Mouse (Mus musculus) hindbrain, embryonic 11.5 days (tissue): ENCODE results near the gene Mtg2. TPM values are rescaled to one million over a fixed set of nuclear protein-coding genes. Genes with fewer than 3 reads are reported as not detected.

Experiments used
- ATAC-seq: fragments of 200-750 bp; cut with Nextera tagmentation; 2 replicates; pipeline ENCODE4 v1.8.0; 2017; ENCODE audit warnings: mild to moderate bottlenecking, moderate TSS enrichment, moderate library complexity; ENCODE audit not compliant: low FRiP score
- DNase-seq: peaks from one replicate; pipeline ENCODE4 v3.0.0-alpha.2; 2015; ENCODE audit warnings: low spot score
- H3K27ac ChIP-seq: fragments of 300-500 bp; sonication (generic); 2 replicates; pipeline ENCODE4 v1.5.1; 2014; ENCODE audit warnings: mild to moderate bottlenecking, low read depth, low read length
- H3K27me3 ChIP-seq: fragments of 300-500 bp; sonication (generic); 2 replicates; pipeline ENCODE4 v1.6.1; 2014; ENCODE audit warnings: mild to moderate bottlenecking, low read length, moderate library complexity, mixed read lengths; ENCODE audit not compliant: control insufficient read depth, insufficient read depth
- H3K36me3 ChIP-seq: fragments of 300-500 bp; sonication (generic); 2 replicates; pipeline ENCODE4 v1.6.1; 2014; ENCODE audit warnings: mild to moderate bottlenecking, low read length, moderate library complexity, mixed read lengths; ENCODE audit not compliant: control insufficient read depth, insufficient read depth
- H3K4me1 ChIP-seq: fragments of 300-500 bp; sonication (generic); replicated peaks from 2 replicates; pipeline ENCODE4 v1.6.1; 2014; ENCODE audit warnings: low read length, mixed read lengths; ENCODE audit not compliant: control insufficient read depth, insufficient read depth
- H3K4me2 ChIP-seq: fragments of 300-500 bp; sonication (generic); replicated peaks from 2 replicates; pipeline ENCODE4 v1.6.1; 2014; ENCODE audit warnings: mild to moderate bottlenecking, low read depth, low read length
- H3K4me3 ChIP-seq: fragments of 300-500 bp; sonication (generic); 2 replicates; pipeline ENCODE4 v1.5.1; 2014; ENCODE audit warnings: low read depth, low read length
- H3K9ac ChIP-seq: fragments of 300-500 bp; sonication (generic); 2 replicates; pipeline ENCODE4 v1.6.1; 2014; ENCODE audit warnings: low read depth, low read length
- H3K9me3 ChIP-seq: fragments of 300-500 bp; sonication (generic); 2 replicates; pipeline ENCODE4 v1.6.1; 2016; ENCODE audit warnings: low read length; ENCODE audit not compliant: control insufficient read depth
- whole genome bisulfite sequencing: fragments of 180-500 bp; shearing (Covaris S2); extraction: QIAGEN DNeasy Blood & Tissue Kit; methylation state at CpG from one replicate; pipeline ENCODE4 v1.1.7; 2014; 5-methylcytosine and 5-hydroxymethylcytosine counted together
- polyA plus RNA-seq: library from polyadenylated mRNA; unstranded; fragments of >200 nt; fragmentation: Nextera tagmentation; extraction: Ambion mirVana; gene quantifications from 2 replicates; pipeline ENCODE4 v1.2.1, GENCODE M21; 2014

Mtg2 gene
- polyA plus RNA-seq, 1 experiment from 2014 or later, result 31.5 TPM

GRCm38 (mm10) chr2:180095711-180096110, 25.3 kb downstream of the Mtg2 start:
- DNase-seq (no peak), ATAC-seq (no peak)
- WGBS, result 26% methylated on average over 5 of the region's 5 CpGs
- Histone ChIP-seq H3K36me3 (no peaks in the 10 kb centered on the region), H3K4me2 (no peak overlapping the region), H3K27me3 (peaks cover 11% of the 10 kb centered on the region), H3K4me3 (no peak overlapping the region), H3K9me3 (no peaks in the 10 kb centered on the region), H3K27ac (no peak overlapping the region), H3K9ac (no peak overlapping the region), H3K4me1 (0 out of 2 replicates have a peak, but pooled peaks cover 5% of the 10 kb centered on the region)

- no peaks in the 10 kb centered on the region for H3K36me3 ChIP-seq
- 57% methylated on average over 3 of the region's 3 CpGs for WGBS
- H3K9ac ChIP-seq, result no peak overlapping the region
- H3K27ac ChIP-seq, result no peak overlapping the region
- peaks cover 23% of the 10 kb centered on the region for H3K27me3 ChIP-seq
- no peak for DNase-seq
- no peak overlapping the region for H3K4me2 ChIP-seq
- no peak for ATAC-seq
- H3K4me3 ChIP-seq, result no peak overlapping the region
- no peaks in the 10 kb centered on the region for H3K9me3 ChIP-seq
- 0 out of 2 replicates have a peak, but pooled peaks cover 5% of the 10 kb centered on the region for H3K4me1 ChIP-seq
These were observed 27.2 kb downstream of the Mtg2 start for GRCm38 (mm10) chr2:180097585-180097984.

- peaks cover 28% of the 10 kb centered on the region for H3K27me3 ChIP-seq
- H3K27ac ChIP-seq, result no peak overlapping the region
- WGBS, result 42% methylated on average over 5 of the region's 5 CpGs
- no peaks in the 10 kb centered on the region for H3K9me3 ChIP-seq
- H3K4me3 ChIP-seq, result no peak overlapping the region
- no peak overlapping the region for H3K4me2 ChIP-seq
- H3K4me1 ChIP-seq, result 0 out of 2 replicates have a peak, but pooled peaks cover 9% of the 10 kb centered on the region
- no peak for DNase-seq
- no peak; the same call in 1 of the 2 replicates for ATAC-seq
- H3K36me3 ChIP-seq, result no peaks in the 10 kb centered on the region
- no peak overlapping the region for H3K9ac ChIP-seq
These were observed 27.8 kb downstream of the Mtg2 start for GRCm38 (mm10) chr2:180098167-180098566.

- Histone ChIP-seq H3K9me3 (no peaks in the 10 kb centered on the region), H3K27ac (no peak overlapping the region), H3K4me1 (peaks cover 10% of the 10 kb centered on the region; the same call in 1 of the 2 replicates), H3K4me3 (no peak overlapping the region), H3K27me3 (peaks cover 40% of the 10 kb centered on the region), H3K4me2 (no peak overlapping the region), H3K36me3 (no peaks in the 10 kb centered on the region), H3K9ac (no peak overlapping the region)
- 7% methylated on average over 15 of the region's 15 CpGs for WGBS
- DNase-seq, result no peak
- no peak for ATAC-seq
These were observed 29.1 kb downstream of the Mtg2 start for GRCm38 (mm10) chr2:180099529-180099928.

DNA sequence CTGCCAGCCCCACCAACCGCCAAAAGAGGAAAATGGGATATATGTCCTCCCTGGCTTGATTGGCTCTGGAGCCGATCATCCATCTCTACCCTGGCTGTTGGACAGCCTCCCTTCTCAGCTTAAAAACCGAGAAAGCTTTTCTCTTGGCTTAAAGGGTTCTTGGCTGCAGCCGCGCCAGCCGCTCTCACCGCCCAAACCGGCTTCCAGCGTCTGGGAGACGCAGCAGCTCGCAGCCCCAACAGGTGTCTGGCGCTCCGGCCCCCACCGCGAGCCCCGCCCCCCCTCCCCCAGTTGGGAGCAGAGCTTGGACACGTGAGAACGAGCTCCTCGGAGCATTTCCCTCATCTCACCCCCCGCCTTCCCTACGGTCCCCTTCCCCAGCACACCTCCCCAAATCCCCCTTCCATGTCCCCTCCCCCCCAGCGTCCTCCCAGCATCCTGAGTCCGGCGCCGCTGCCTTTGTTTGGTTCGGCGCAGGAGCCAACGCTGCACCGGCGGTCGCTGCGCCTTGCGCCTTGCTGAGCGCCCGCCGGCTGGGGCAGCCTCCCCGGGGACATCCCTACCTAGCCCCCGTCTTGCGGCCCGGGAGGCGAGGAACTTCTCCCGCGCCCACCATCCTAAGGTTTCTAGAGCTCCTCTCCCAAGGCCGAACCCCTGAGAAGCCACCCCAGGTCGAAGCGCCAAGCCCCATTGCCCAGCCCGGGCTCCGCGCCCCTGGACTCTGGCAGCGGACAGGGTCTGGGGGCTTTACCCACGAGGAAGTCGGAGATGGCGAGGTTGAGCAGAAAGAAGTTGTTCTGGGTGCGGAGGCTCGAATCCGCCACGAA, 33.0 kb downstream of the Mtg2 start:
- Histone ChIP-seq H3K4me1 (peaks cover 17% of the 10 kb centered on the region), H3K4me2 (peak overlapping the region; percentile 96), H3K27ac (0 out of 2 replicates have a peak overlapping the region, but pooled peaks have one; percentile 7), H3K9me3 (no peaks in the 10 kb centered on the region), H3K27me3 (peaks cover 47% of the 10 kb centered on the region), H3K36me3 (no peaks in the 10 kb centered on the region), H3K4me3 (peak overlapping the region; percentile 54), H3K9ac (peak overlapping the region; percentile 68)
- ATAC-seq, result peak; percentile 6; the same call in 1 of the 2 replicates
- DNase-seq, result peak; percentile 71
- WGBS, result under 1% methylated on average over 53 of the region's 57 CpGs

DNA sequence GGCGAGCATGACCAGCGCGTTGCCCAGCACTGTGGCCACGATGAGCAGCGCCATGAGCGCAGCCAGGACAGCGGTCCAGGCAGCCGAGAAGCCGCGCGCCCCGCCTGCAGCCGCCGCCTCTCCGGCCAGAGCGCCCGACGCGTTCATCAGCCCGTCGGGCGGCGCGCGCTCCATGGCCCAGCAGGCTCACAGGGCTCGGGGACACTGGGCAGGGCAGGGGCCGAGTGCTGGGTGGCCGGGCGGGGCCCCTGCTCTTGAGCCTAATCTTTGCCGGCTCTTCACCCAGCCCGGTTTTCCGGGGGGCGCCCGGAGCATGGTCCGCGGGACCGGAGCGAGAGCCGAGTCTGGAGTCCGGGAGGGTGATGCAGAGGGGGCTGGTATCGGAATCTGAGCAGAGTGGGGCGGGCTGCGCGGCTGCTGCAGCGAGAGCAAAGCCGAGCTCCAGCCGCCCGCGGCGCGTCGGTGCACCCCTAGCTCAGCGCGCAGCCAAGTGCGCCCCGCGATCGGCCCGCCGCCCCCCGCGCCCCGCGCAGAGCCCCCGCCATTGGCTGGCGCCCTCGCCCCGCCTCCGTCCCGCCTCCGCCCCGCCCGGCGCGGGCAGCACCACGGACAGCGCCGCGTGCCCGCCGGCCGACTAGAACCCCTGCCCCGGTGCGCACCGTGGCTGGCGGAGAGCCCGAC, 33.7 kb downstream of the Mtg2 start, which contains the start of gene Hrh3:
Gene Hrh3, minus strand, starts transcription at position 511 of the 681 bp plus-strand sequence.
- ATAC-seq (peak; percentile 76), DNase-seq (peak; percentile 83)
- H3K9me3 ChIP-seq, result no peaks in the 10 kb centered on the region
- H3K9ac ChIP-seq, result peak within 1 kb of the TSS; percentile 68
- H3K36me3 ChIP-seq, result no peaks in the 10 kb centered on the region
- peaks cover 17% of the 10 kb centered on the region for H3K4me1 ChIP-seq
- under 1% methylated on average over 37 of the region's 87 CpGs for WGBS
- H3K27me3 ChIP-seq, result peaks cover 45% of the 10 kb centered on the region
- H3K4me2 ChIP-seq, result peak within 1 kb of the TSS; percentile 96
- 0 out of 2 replicates have a peak within 1 kb of the TSS, but pooled peaks have one; percentile 7 for H3K27ac ChIP-seq
- peak within 1 kb of the TSS; percentile 54 for H3K4me3 ChIP-seq

DNA sequence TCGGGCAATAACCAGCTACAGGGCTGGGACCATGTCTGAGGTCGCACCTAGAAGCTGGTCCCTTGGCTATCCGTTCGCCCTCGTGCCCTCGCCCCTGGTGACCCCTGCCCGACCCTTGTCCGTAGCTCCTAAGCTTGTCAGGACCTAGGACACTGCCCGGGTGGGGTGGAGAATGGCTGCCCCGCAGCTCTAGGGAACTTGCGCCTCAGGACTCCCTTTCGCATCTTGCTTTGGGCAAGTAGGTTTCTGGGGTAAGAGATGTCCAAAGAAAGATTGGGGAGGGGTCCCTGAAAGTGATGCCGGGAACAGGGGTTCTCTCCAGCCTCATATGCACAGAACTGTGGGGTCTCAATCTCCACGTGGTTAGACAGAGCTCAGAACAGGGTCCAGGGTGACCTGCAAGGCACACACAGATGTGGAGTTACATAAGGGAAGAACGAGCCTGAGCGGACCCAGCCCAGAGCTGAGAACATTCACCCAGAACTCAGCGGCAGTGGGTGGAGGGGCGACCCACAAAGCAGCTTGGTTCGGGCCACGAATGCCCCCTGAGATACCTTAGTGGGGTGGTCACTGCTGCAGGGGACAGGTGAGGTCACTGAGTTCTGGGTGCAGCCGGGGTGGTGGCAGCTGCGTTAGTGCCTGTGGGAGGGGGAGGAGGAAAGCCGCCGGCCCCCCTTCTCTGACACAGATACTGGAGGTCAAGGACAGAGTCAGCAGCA, 34.4 kb downstream of the Mtg2 start:
- Histone ChIP-seq H3K4me1 (peaks cover 16% of the 10 kb centered on the region), H3K4me3 (peak overlapping the region; percentile 54), H3K36me3 (no peaks in the 10 kb centered on the region), H3K9me3 (no peaks in the 10 kb centered on the region), H3K4me2 (peak overlapping the region; percentile 96), H3K9ac (peak overlapping the region; percentile 68; the same call in 1 of the 2 replicates), H3K27ac (no peak overlapping the region), H3K27me3 (peaks cover 43% of the 10 kb centered on the region)
- 10% methylated on average over 24 of the region's 24 CpGs for WGBS
- ATAC-seq, result peak; percentile 20; the same call in 1 of the 2 replicates
- DNase-seq, result no peak

DNA sequence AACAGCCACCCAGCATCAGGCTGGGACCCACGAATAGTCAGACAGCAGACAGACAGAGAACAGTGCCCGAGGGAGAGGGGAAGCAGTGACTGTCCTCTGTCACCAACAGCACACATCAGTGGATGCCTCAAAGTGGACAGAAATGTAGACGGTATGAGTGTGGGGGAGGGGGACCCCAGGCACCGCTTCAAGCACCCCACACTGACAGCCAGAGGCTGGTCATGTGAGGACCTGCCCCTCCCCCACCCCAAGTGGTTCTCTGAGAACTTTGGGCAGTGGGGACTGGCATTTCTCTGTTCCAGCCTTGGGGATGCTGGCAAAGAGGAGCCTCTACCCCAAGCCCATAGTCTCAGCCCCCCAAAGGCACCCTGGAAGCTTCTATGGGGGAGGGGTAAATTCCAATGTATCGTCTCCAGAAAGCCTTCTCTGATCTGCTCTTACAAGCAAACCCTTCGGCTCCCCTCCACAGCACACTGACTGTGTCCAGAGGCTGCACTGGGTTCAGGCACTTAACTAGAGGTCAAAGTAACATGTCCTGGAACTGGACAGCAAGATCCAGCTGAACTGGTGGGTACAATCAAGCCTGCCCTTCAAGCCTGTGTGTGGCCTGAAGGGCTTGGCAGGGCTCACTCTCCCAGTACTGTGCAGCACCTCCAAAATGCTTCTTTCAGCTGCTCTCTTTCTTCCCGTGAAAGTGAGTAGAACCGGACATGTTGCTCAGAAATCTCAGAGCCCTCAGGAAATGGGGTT, 35.2 kb downstream of the Mtg2 start:
- WGBS, result 33% methylated on average over 8 of the region's 8 CpGs
- Histone ChIP-seq H3K27me3 (peaks cover 41% of the 10 kb centered on the region), H3K9ac (no peak overlapping the region), H3K4me1 (peaks cover 14% of the 10 kb centered on the region), H3K27ac (no peak overlapping the region), H3K4me2 (no peak overlapping the region), H3K9me3 (no peaks in the 10 kb centered on the region), H3K36me3 (no peaks in the 10 kb centered on the region), H3K4me3 (no peak overlapping the region)
- DNase-seq, result no peak
- ATAC-seq, result 0 out of 2 replicates have a peak, but pooled peaks have one; percentile 11
